Mouse (Mus musculus): ENCODE measurements at regions not wholly inside any gene's neighbourhood (a gene's known extent, or its start where the extent isn't known, plus 50 kb on each side); places are given as distances from the start of the nearest gene placed in this dataset.

- H3K27me3 ChIP-seq (ENCODE audit: control insufficient read depth, insufficient read depth, low read length): no peaks in the 10 kb centered on the region
- 98% methylated on average over 2 of the region's 6 CpGs for WGBS
- no peaks in the 10 kb centered on the region for H3K4me1 ChIP-seq (ENCODE audit: control insufficient read depth, insufficient read depth, low read length)
- no peak overlapping the region for H3K27ac ChIP-seq (ENCODE audit: low read depth, low read length)
- H3K36me3 ChIP-seq (ENCODE audit: control insufficient read depth, insufficient read depth, low read length): no peaks in the 10 kb centered on the region
- H3K9ac ChIP-seq (replicated peaks; ENCODE audit: low read depth, low read length): no peak overlapping the region
- H3K9me3 ChIP-seq (ENCODE audit: control insufficient read depth, low read length): no peaks in the 10 kb centered on the region
- H3K4me2 ChIP-seq (ENCODE audit: low read depth, low read length): no peak overlapping the region
- H3K4me3 ChIP-seq (ENCODE audit: low read depth, low read length): no peak overlapping the region
- ATAC-seq (ENCODE audit: low read depth): no peak
These were observed 366.1 kb downstream of the Rergl start for GRCm38 (mm10) chr6:139135693-139136092.

- no peaks in the 10 kb centered on the region for H3K27me3 ChIP-seq (ENCODE audit: control insufficient read depth, insufficient read depth, low read length)
- no peak overlapping the region for H3K4me3 ChIP-seq (ENCODE audit: low read depth, low read length)
- no peaks in the 10 kb centered on the region for H3K36me3 ChIP-seq (ENCODE audit: control insufficient read depth, insufficient read depth, low read length)
- no peak for ATAC-seq (ENCODE audit: low read depth)
- 82% methylated on average over 15 of the region's 15 CpGs for WGBS
- no peak overlapping the region for H3K4me2 ChIP-seq (ENCODE audit: low read depth, low read length)
- H3K9me3 ChIP-seq (ENCODE audit: control insufficient read depth, low read length): no peaks in the 10 kb centered on the region
- H3K9ac ChIP-seq (replicated peaks; ENCODE audit: low read depth, low read length): no peak overlapping the region
- H3K4me1 ChIP-seq (ENCODE audit: control insufficient read depth, insufficient read depth, low read length): no peaks in the 10 kb centered on the region
- H3K27ac ChIP-seq (ENCODE audit: low read depth, low read length): no peak overlapping the region
These were observed 369.6 kb downstream of the Rergl start for GRCm38 (mm10) chr6:139132083-139132679.

DNA sequence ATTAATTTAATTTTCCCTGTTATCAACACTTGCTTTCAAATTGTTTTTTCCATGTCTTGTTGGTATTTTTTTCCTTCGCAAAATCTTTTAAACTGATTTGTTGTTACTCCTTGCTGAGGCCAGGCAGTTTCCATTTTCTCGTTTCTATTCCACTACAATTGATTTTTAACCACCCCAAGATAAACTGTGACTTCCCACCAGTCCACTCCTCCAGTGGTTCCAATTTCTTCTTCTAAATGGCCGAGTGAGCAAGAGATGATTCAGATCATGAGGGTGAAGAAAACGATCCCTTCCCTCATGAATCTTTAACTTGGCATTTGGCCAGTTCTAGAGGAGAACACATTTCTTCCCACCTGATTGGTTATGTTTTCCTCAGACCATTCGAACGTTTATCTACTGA lies 393.5 kb downstream of the Rergl start:
- no peak overlapping the region for H3K27ac ChIP-seq (ENCODE audit: low read depth, low read length)
- no peak overlapping the region for H3K9ac ChIP-seq (replicated peaks; ENCODE audit: low read depth, low read length)
- 72% methylated on average over 6 of the region's 6 CpGs for whole genome bisulfite sequencing
- H3K4me3 ChIP-seq (ENCODE audit: low read depth, low read length): no peak overlapping the region
- no peaks in the 10 kb centered on the region for H3K4me1 ChIP-seq (ENCODE audit: control insufficient read depth, insufficient read depth, low read length)
- no peaks in the 10 kb centered on the region for H3K27me3 ChIP-seq (ENCODE audit: control insufficient read depth, insufficient read depth, low read length)
- no peak overlapping the region for H3K4me2 ChIP-seq (ENCODE audit: low read depth, low read length)
- no peaks in the 10 kb centered on the region for H3K9me3 ChIP-seq (ENCODE audit: control insufficient read depth, low read length)
- H3K36me3 ChIP-seq (ENCODE audit: control insufficient read depth, insufficient read depth, low read length): no peaks in the 10 kb centered on the region
- no peak for ATAC-seq (ENCODE audit: low read depth)

- ATAC-seq (ENCODE audit: low read depth): no peak
- no peaks in the 10 kb centered on the region for H3K4me1 ChIP-seq (ENCODE audit: control insufficient read depth, insufficient read depth, low read length)
- no peak overlapping the region for H3K4me2 ChIP-seq (ENCODE audit: low read depth, low read length)
- no peak overlapping the region for H3K27ac ChIP-seq (ENCODE audit: low read depth, low read length)
- no peaks in the 10 kb centered on the region for H3K27me3 ChIP-seq (ENCODE audit: control insufficient read depth, insufficient read depth, low read length)
- H3K9ac ChIP-seq (replicated peaks; ENCODE audit: low read depth, low read length): no peak overlapping the region
- WGBS: 36% methylated on average over 3 of the region's 3 CpGs
- no peaks in the 10 kb centered on the region for H3K36me3 ChIP-seq (ENCODE audit: control insufficient read depth, insufficient read depth, low read length)
- no peak overlapping the region for H3K4me3 ChIP-seq (ENCODE audit: low read depth, low read length)
- H3K9me3 ChIP-seq (ENCODE audit: control insufficient read depth, low read length): no peaks in the 10 kb centered on the region
These were observed 398.4 kb downstream of the Rergl start for GRCm38 (mm10) chr6:139103397-139103796.

DNA sequence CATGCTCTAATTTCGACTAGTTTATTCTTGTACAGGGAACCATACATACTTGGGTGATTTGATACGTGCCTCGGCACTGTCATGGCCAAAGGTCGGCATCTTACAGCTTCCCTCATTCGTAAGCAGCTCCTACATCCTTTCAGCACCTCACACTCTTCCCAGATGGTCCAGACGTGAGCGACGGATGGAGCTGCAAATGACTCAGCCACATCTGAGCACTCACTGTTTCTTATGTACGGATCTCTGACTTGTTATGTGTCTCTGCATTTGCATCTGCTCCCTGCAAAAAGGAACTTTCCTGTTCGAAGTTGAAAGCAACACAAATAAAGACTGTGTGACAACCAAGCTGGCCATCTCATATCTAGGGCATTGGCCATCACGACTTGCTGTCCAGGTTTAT lies 402.5 kb downstream of the Rergl start:
- Histone ChIP-seq H3K4me1 (ENCODE audit: control insufficient read depth, insufficient read depth, low read length) (no peaks in the 10 kb centered on the region), H3K36me3 (ENCODE audit: control insufficient read depth, insufficient read depth, low read length) (no peaks in the 10 kb centered on the region), H3K4me3 (ENCODE audit: low read depth, low read length) (no peak overlapping the region), H3K4me2 (ENCODE audit: low read depth, low read length) (no peak overlapping the region), H3K27ac (ENCODE audit: low read depth, low read length) (no peak overlapping the region), H3K9me3 (ENCODE audit: control insufficient read depth, low read length) (no peaks in the 10 kb centered on the region), H3K27me3 (ENCODE audit: control insufficient read depth, insufficient read depth, low read length) (no peaks in the 10 kb centered on the region), H3K9ac (replicated peaks; ENCODE audit: low read depth, low read length) (no peak overlapping the region)
- no peak for ATAC-seq (ENCODE audit: low read depth)
- 91% methylated on average over 11 of the region's 11 CpGs for WGBS

- Histone ChIP-seq H3K4me1 (ENCODE audit: control insufficient read depth, insufficient read depth, low read length) (no peaks in the 10 kb centered on the region), H3K27ac (ENCODE audit: low read depth, low read length) (no peak overlapping the region), H3K27me3 (ENCODE audit: control insufficient read depth, insufficient read depth, low read length) (no peaks in the 10 kb centered on the region), H3K9ac (replicated peaks; ENCODE audit: low read depth, low read length) (no peak overlapping the region), H3K36me3 (ENCODE audit: control insufficient read depth, insufficient read depth, low read length) (no peaks in the 10 kb centered on the region), H3K4me3 (ENCODE audit: low read depth, low read length) (no peak overlapping the region), H3K4me2 (ENCODE audit: low read depth, low read length) (no peak overlapping the region), H3K9me3 (ENCODE audit: control insufficient read depth, low read length) (no peaks in the 10 kb centered on the region)
- no peak for ATAC-seq (ENCODE audit: low read depth)
- WGBS: 39% methylated on average over 4 of the region's 4 CpGs
These were observed 417.1 kb upstream of the Igbp1b start for GRCm38 (mm10) chr6:139075433-139075832.

- H3K36me3 ChIP-seq (ENCODE audit: control insufficient read depth, insufficient read depth, low read length): no peaks in the 10 kb centered on the region
- no peak for ATAC-seq (ENCODE audit: low read depth)
- no peaks in the 10 kb centered on the region for H3K9me3 ChIP-seq (ENCODE audit: control insufficient read depth, low read length)
- H3K27ac ChIP-seq (ENCODE audit: low read depth, low read length): no peak overlapping the region
- no peaks in the 10 kb centered on the region for H3K4me1 ChIP-seq (ENCODE audit: control insufficient read depth, insufficient read depth, low read length)
- no peak overlapping the region for H3K9ac ChIP-seq (replicated peaks; ENCODE audit: low read depth, low read length)
- H3K4me3 ChIP-seq (ENCODE audit: low read depth, low read length): no peak overlapping the region
- 86% methylated on average over 3 of the region's 3 CpGs for WGBS
- no peak overlapping the region for H3K4me2 ChIP-seq (ENCODE audit: low read depth, low read length)
- H3K27me3 ChIP-seq (ENCODE audit: control insufficient read depth, insufficient read depth, low read length): no peaks in the 10 kb centered on the region
These were observed 369.4 kb upstream of the Igbp1b start for GRCm38 (mm10) chr6:139027696-139028095.

DNA sequence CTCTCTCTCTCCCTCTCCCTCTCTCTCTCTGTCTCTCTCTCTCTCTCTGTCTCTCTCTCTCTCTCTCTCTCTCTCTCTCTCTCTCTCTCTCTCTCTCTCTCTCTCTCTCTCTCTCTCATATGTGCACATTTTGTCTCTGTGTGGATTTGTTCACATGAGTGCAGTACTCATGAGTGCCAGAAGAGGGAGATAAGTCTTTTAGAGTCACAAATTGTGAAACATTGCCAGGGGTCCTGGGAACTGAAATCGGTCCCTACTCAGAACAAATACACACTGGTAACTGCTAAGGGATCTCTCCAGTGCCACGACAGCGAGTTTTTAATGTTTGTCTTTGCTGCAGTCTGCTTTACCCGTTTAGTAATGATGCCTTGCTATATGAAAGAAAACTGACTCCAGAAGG lies 356.2 kb upstream of the Igbp1b start:
- no peak for ATAC-seq (ENCODE audit: low read depth)
- H3K4me2 ChIP-seq (ENCODE audit: low read depth, low read length): no peak overlapping the region
- no peaks in the 10 kb centered on the region for H3K4me1 ChIP-seq (ENCODE audit: control insufficient read depth, insufficient read depth, low read length)
- H3K36me3 ChIP-seq (ENCODE audit: control insufficient read depth, insufficient read depth, low read length): no peaks in the 10 kb centered on the region
- H3K9ac ChIP-seq (replicated peaks; ENCODE audit: low read depth, low read length): no peak overlapping the region
- no peaks in the 10 kb centered on the region for H3K9me3 ChIP-seq (ENCODE audit: control insufficient read depth, low read length)
- H3K27ac ChIP-seq (ENCODE audit: low read depth, low read length): no peak overlapping the region
- 90% methylated on average over 4 of the region's 4 CpGs for WGBS
- no peak overlapping the region for H3K4me3 ChIP-seq (ENCODE audit: low read depth, low read length)
- no peaks in the 10 kb centered on the region for H3K27me3 ChIP-seq (ENCODE audit: control insufficient read depth, insufficient read depth, low read length)

DNA sequence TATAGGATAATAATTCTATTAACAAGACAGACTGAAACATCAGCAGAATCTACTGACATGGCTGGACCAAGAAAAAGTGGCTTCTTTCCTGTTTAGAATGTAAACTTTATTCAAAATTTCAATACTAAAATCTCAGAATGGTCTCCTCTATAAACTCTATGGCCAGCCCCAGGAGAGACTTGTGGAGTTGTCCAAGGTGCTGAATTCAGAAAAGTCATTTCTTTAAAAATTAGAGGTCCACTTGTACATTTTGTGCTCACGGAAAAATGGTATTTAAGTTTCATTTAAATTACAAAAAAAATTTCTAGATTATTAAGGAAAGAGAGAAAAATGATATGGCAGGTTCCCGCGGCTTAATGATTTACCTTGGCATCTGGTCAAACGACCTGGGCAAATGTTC lies 352.2 kb upstream of the Igbp1b start:
- H3K36me3 ChIP-seq (ENCODE audit: control insufficient read depth, insufficient read depth, low read length): no peaks in the 10 kb centered on the region
- no peak overlapping the region for H3K9ac ChIP-seq (replicated peaks; ENCODE audit: low read depth, low read length)
- H3K27ac ChIP-seq (ENCODE audit: low read depth, low read length): no peak overlapping the region
- H3K9me3 ChIP-seq (ENCODE audit: control insufficient read depth, low read length): no peaks in the 10 kb centered on the region
- no peak overlapping the region for H3K4me2 ChIP-seq (ENCODE audit: low read depth, low read length)
- no peak overlapping the region for H3K4me3 ChIP-seq (ENCODE audit: low read depth, low read length)
- no peak for ATAC-seq (ENCODE audit: low read depth)
- 83% methylated on average over 4 of the region's 4 CpGs for WGBS
- H3K27me3 ChIP-seq (ENCODE audit: control insufficient read depth, insufficient read depth, low read length): no peaks in the 10 kb centered on the region
- no peaks in the 10 kb centered on the region for H3K4me1 ChIP-seq (ENCODE audit: control insufficient read depth, insufficient read depth, low read length)
